Mouse (Mus musculus): ENCODE results near the gene Ccdc106.
A peak's percentile ranks its signal among the peaks of the same experiment; 100 is the strongest.

Ccdc106 gene

GRCm38 (mm10) chr7:5015118-5016001 lies 5.0 kb upstream of the Ccdc106 start, which contains the start of gene Gm44973:
TSS of gene Gm44973 (plus strand) at chr7:5015496.
- DNase-seq (ENCODE audit: low read depth, low spot score), result peak; percentile 98

GRCm38 (mm10) chr7:5016057-5016456 lies 4.3 kb upstream of the Ccdc106 start:
- no peak for DNase-seq (ENCODE audit: low read depth, low spot score)

- no peak for DNase-seq (ENCODE audit: low read depth, low spot score)
Observed at GRCm38 (mm10) chr7:5016920-5017319, 3.4 kb upstream of the Ccdc106 start.

GRCm38 (mm10) chr7:5017352-5017751 lies 3.0 kb upstream of the Ccdc106 start:
- peak; percentile 45 for DNase-seq (ENCODE audit: low read depth, low spot score)

GRCm38 (mm10) chr7:5017931-5018330 lies 2.4 kb upstream of the Ccdc106 start:
- no peak for DNase-seq (ENCODE audit: low read depth, low spot score)

- DNase-seq (ENCODE audit: low read depth, low spot score), result peak; percentile 48
Observed at GRCm38 (mm10) chr7:5019576-5019975, 777 bp upstream of the Ccdc106 start.

GRCm38 (mm10) chr7:5020685-5021084 lies 332 bp downstream of the Ccdc106 start:
- DNase-seq (ENCODE audit: low read depth, low spot score), result no peak

- no peak for DNase-seq (ENCODE audit: low read depth, low spot score)
Observed at GRCm38 (mm10) chr7:5021197-5021596, 844 bp downstream of the Ccdc106 start.

- no peak for DNase-seq (ENCODE audit: low read depth, low spot score)
Observed at GRCm38 (mm10) chr7:5029543-5029942, 9.2 kb downstream of the Ccdc106 start.

GRCm38 (mm10) chr7:5029946-5030345 lies 9.6 kb downstream of the Ccdc106 start:
- no peak for DNase-seq (ENCODE audit: low read depth, low spot score)

GRCm38 (mm10) chr7:5030554-5031275 lies 10.4 kb downstream of the Ccdc106 start:
- DNase-seq (ENCODE audit: low read depth, low spot score), result no peak

- DNase-seq (ENCODE audit: low read depth, low spot score), result no peak
Observed at GRCm38 (mm10) chr7:5031496-5031895, 11.1 kb downstream of the Ccdc106 start.

- DNase-seq (ENCODE audit: low read depth, low spot score), result no peak
Observed at GRCm38 (mm10) chr7:5033818-5034217, 13.5 kb downstream of the Ccdc106 start, which contains the start of gene 4632433K11Rik. TSS of gene 4632433K11Rik (plus strand) at chr7:5034118.

GRCm38 (mm10) chr7:5035628-5036027 lies 15.3 kb downstream of the Ccdc106 start:
- DNase-seq (ENCODE audit: low read depth, low spot score), result no peak

GRCm38 (mm10) chr7:5036136-5036535 lies 15.8 kb downstream of the Ccdc106 start:
- no peak for DNase-seq (ENCODE audit: low read depth, low spot score)

- no peak for DNase-seq (ENCODE audit: low read depth, low spot score)
Observed at GRCm38 (mm10) chr7:5037026-5037425, 16.7 kb downstream of the Ccdc106 start.

GRCm38 (mm10) chr7:5037467-5037866 lies 17.1 kb downstream of the Ccdc106 start:
- no peak for DNase-seq (ENCODE audit: low read depth, low spot score)

GRCm38 (mm10) chr7:5038109-5038732 lies 17.9 kb downstream of the Ccdc106 start, which contains the start of gene Zfp784:
TSS of gene Zfp784 (minus strand) at chr7:5038446.
- peak; percentile 96 for DNase-seq (ENCODE audit: low read depth, low spot score)

GRCm38 (mm10) chr7:5038940-5039339 lies 18.6 kb downstream of the Ccdc106 start:
- no peak for DNase-seq (ENCODE audit: low read depth, low spot score)

GRCm38 (mm10) chr7:5044981-5045380 lies 24.6 kb downstream of the Ccdc106 start:
- no peak for DNase-seq (ENCODE audit: low read depth, low spot score)

- peak; percentile 64 for DNase-seq (ENCODE audit: low read depth, low spot score)
Observed at GRCm38 (mm10) chr7:5046112-5046511, 25.8 kb downstream of the Ccdc106 start.

GRCm38 (mm10) chr7:5047313-5047712 lies 27.0 kb downstream of the Ccdc106 start:
- peak; percentile 61 for DNase-seq (ENCODE audit: low read depth, low spot score)

Data from A20 (cell line).